Mouse (Mus musculus): ENCODE measurements around the gene 2310033P09Rik. TPM values are rescaled to one million over a fixed set of nuclear protein-coding genes. Genes with fewer than 3 reads are reported as not detected.
"Not testable (repeated sequence)": the region's sequence is repeated elsewhere in the genome, so short reads cannot be mapped to it uniquely, and the experiment has no call there.

Gene 2310033P09Rik
- polyA plus RNA-seq, 1 experiment from 2014 or later = 27.8 TPM

- peak; percentile 93 for ATAC-seq (replicated peaks)
- H3K4me2 ChIP-seq (replicated peaks) = peak within 1 kb of the TSS; percentile 96
- WGBS = under 1% methylated on average over 63 of the region's 63 CpGs
- H3K36me3 ChIP-seq = peaks cover 22% of the 10 kb centered on the region
- H3K9ac ChIP-seq (replicated peaks) = peak within 1 kb of the TSS; percentile 81
- no peaks in the 10 kb centered on the region for H3K27me3 ChIP-seq
- no peaks in the 10 kb centered on the region for H3K9me3 ChIP-seq
- H3K27ac ChIP-seq (replicated peaks) = peak within 1 kb of the TSS; percentile 59
- peaks cover 20% of the 10 kb centered on the region for H3K4me1 ChIP-seq
- peak within 1 kb of the TSS; percentile 81 for H3K4me3 ChIP-seq
Observed at GRCm38 (mm10) chr11:59202081-59202995, 5.8 kb upstream of the 2310033P09Rik start, which contains the start of gene Mrpl55. TSS of gene Mrpl55 (plus strand) at chr11:59202486.

- Histone ChIP-seq H3K27ac (replicated peaks) (peak overlapping the region; percentile 84), H3K4me3 (peak overlapping the region; percentile 79), H3K9me3 (no peaks in the 10 kb centered on the region), H3K27me3 (no peaks in the 10 kb centered on the region), H3K4me2 (replicated peaks) (peak overlapping the region; percentile 82), H3K36me3 (peaks cover 49% of the 10 kb centered on the region), H3K4me1 (peaks cover 27% of the 10 kb centered on the region), H3K9ac (replicated peaks) (peak overlapping the region; percentile 70)
- peak; percentile 36 for ATAC-seq (replicated peaks)
- WGBS = 11% methylated on average over 18 of the region's 18 CpGs
Observed at GRCm38 (mm10) chr11:59209003-59209441, 901 bp downstream of the 2310033P09Rik start.

- Histone ChIP-seq H3K4me3 (peak overlapping the region; percentile 79), H3K9ac (replicated peaks) (0 out of 2 replicates have a peak overlapping the region, but pooled peaks have one; percentile 70), H3K4me2 (replicated peaks) (peak overlapping the region; percentile 82), H3K9me3 (no peaks in the 10 kb centered on the region), H3K27ac (replicated peaks) (no peak overlapping the region), H3K27me3 (no peaks in the 10 kb centered on the region), H3K36me3 (peaks cover 45% of the 10 kb centered on the region), H3K4me1 (peaks cover 27% of the 10 kb centered on the region)
- WGBS = 49% methylated on average over 5 of the region's 5 CpGs
- no peak for ATAC-seq (replicated peaks)
Observed at GRCm38 (mm10) chr11:59209580-59209979, 1.5 kb downstream of the 2310033P09Rik start.

GRCm38 (mm10) chr11:59210020-59210419, 1.9 kb downstream of the 2310033P09Rik start:
- H3K36me3 ChIP-seq = peaks cover 42% of the 10 kb centered on the region
- 87% methylated on average over 4 of the region's 4 CpGs for WGBS
- no peak overlapping the region for H3K27ac ChIP-seq (replicated peaks)
- ATAC-seq (replicated peaks) = no peak
- H3K4me3 ChIP-seq = no peak overlapping the region
- H3K4me1 ChIP-seq = peaks cover 27% of the 10 kb centered on the region
- no peaks in the 10 kb centered on the region for H3K27me3 ChIP-seq
- H3K4me2 ChIP-seq (replicated peaks) = no peak overlapping the region
- no peaks in the 10 kb centered on the region for H3K9me3 ChIP-seq
- H3K9ac ChIP-seq (replicated peaks) = no peak overlapping the region

- H3K36me3 ChIP-seq = peaks cover 28% of the 10 kb centered on the region
- WGBS = 90% methylated on average over 9 of the region's 9 CpGs
- H3K9me3 ChIP-seq; H3K4me3 ChIP-seq; H3K4me2 ChIP-seq (replicated peaks); H3K27me3 ChIP-seq; H3K9ac ChIP-seq (replicated peaks); H3K27ac ChIP-seq (replicated peaks); ATAC-seq (replicated peaks): not testable (repeated sequence)
- H3K4me1 ChIP-seq = peaks cover 27% of the 10 kb centered on the region
Observed at GRCm38 (mm10) chr11:59211561-59211960, 3.4 kb downstream of the 2310033P09Rik start.

- WGBS = 87% methylated on average over 12 of the region's 12 CpGs
- not testable (repeated sequence) for H3K4me2 ChIP-seq (replicated peaks); H3K9ac ChIP-seq (replicated peaks); H3K27ac ChIP-seq (replicated peaks); ATAC-seq (replicated peaks); H3K9me3 ChIP-seq; H3K27me3 ChIP-seq; H3K4me3 ChIP-seq
- H3K36me3 ChIP-seq = peaks cover 27% of the 10 kb centered on the region
- H3K4me1 ChIP-seq = peaks cover 27% of the 10 kb centered on the region
Observed at GRCm38 (mm10) chr11:59212320-59212719, 4.2 kb downstream of the 2310033P09Rik start.

GRCm38 (mm10) chr11:59212892-59213494, 4.9 kb downstream of the 2310033P09Rik start:
- no peak overlapping the region for H3K27ac ChIP-seq (replicated peaks)
- H3K27me3 ChIP-seq = no peaks in the 10 kb centered on the region
- H3K4me2 ChIP-seq (replicated peaks) = no peak overlapping the region
- H3K4me3 ChIP-seq = no peak overlapping the region
- H3K4me1 ChIP-seq = peaks cover 25% of the 10 kb centered on the region
- WGBS = 92% methylated on average over 12 of the region's 12 CpGs
- no peak overlapping the region for H3K9ac ChIP-seq (replicated peaks)
- H3K9me3 ChIP-seq = no peaks in the 10 kb centered on the region
- H3K36me3 ChIP-seq = peaks cover 27% of the 10 kb centered on the region
- ATAC-seq (replicated peaks) = no peak

- ATAC-seq (replicated peaks) = no peak
- 62% methylated on average over 3 of the region's 3 CpGs for WGBS
- no peaks in the 10 kb centered on the region for H3K27me3 ChIP-seq
- H3K36me3 ChIP-seq = peaks cover 8% of the 10 kb centered on the region; the same call in 1 of the 2 replicates
- no peak overlapping the region for H3K9ac ChIP-seq (replicated peaks)
- H3K9me3 ChIP-seq = no peaks in the 10 kb centered on the region
- no peak overlapping the region for H3K4me2 ChIP-seq (replicated peaks)
- H3K27ac ChIP-seq (replicated peaks) = peak overlapping the region; percentile 57
- peaks cover 16% of the 10 kb centered on the region for H3K4me1 ChIP-seq
- H3K4me3 ChIP-seq = no peak overlapping the region
Observed at GRCm38 (mm10) chr11:59216955-59217354, 8.8 kb downstream of the 2310033P09Rik start.

- no peaks in the 10 kb centered on the region for H3K9me3 ChIP-seq
- no peak overlapping the region for H3K4me3 ChIP-seq
- no peak overlapping the region for H3K4me2 ChIP-seq (replicated peaks)
- no peaks in the 10 kb centered on the region for H3K27me3 ChIP-seq
- no peak for ATAC-seq (replicated peaks)
- WGBS = 90% methylated on average over 4 of the region's 4 CpGs
- no peak overlapping the region for H3K27ac ChIP-seq (replicated peaks)
- no peak overlapping the region for H3K9ac ChIP-seq (replicated peaks)
- 0 out of 2 replicates have a peak, but pooled peaks cover 4% of the 10 kb centered on the region for H3K36me3 ChIP-seq
- H3K4me1 ChIP-seq = peaks cover 28% of the 10 kb centered on the region
Observed at GRCm38 (mm10) chr11:59218389-59218998, 10.4 kb downstream of the 2310033P09Rik start.

- 0 out of 2 replicates have a peak, but pooled peaks cover 5% of the 10 kb centered on the region for H3K36me3 ChIP-seq
- peaks cover 33% of the 10 kb centered on the region for H3K4me1 ChIP-seq
- no peak overlapping the region for H3K9ac ChIP-seq (replicated peaks)
- no peak overlapping the region for H3K4me3 ChIP-seq
- H3K27me3 ChIP-seq = no peaks in the 10 kb centered on the region
- H3K27ac ChIP-seq (replicated peaks) = no peak overlapping the region
- no peak for ATAC-seq (replicated peaks)
- H3K4me2 ChIP-seq (replicated peaks) = no peak overlapping the region
- no peaks in the 10 kb centered on the region for H3K9me3 ChIP-seq
Observed at GRCm38 (mm10) chr11:59219064-59219463, 10.9 kb downstream of the 2310033P09Rik start.

GRCm38 (mm10) chr11:59221604-59222003, 13.5 kb downstream of the 2310033P09Rik start:
- no peak overlapping the region for H3K4me2 ChIP-seq (replicated peaks)
- no peaks in the 10 kb centered on the region for H3K27me3 ChIP-seq
- ATAC-seq (replicated peaks) = no peak
- no peak overlapping the region for H3K4me3 ChIP-seq
- H3K4me1 ChIP-seq = peaks cover 56% of the 10 kb centered on the region
- H3K27ac ChIP-seq (replicated peaks) = no peak overlapping the region
- no peaks in the 10 kb centered on the region for H3K9me3 ChIP-seq
- H3K9ac ChIP-seq (replicated peaks) = no peak overlapping the region
- 0 out of 2 replicates have a peak, but pooled peaks cover 5% of the 10 kb centered on the region for H3K36me3 ChIP-seq

- H3K4me1 ChIP-seq = peaks cover 62% of the 10 kb centered on the region
- 0 out of 2 replicates have a peak, but pooled peaks cover 5% of the 10 kb centered on the region for H3K36me3 ChIP-seq
- no peak overlapping the region for H3K27ac ChIP-seq (replicated peaks)
- no peak for ATAC-seq (replicated peaks)
- WGBS = 91% methylated on average over 4 of the region's 4 CpGs
- H3K27me3 ChIP-seq = no peaks in the 10 kb centered on the region
- no peak overlapping the region for H3K9ac ChIP-seq (replicated peaks)
- H3K4me2 ChIP-seq (replicated peaks) = no peak overlapping the region
- no peak overlapping the region for H3K4me3 ChIP-seq
- no peaks in the 10 kb centered on the region for H3K9me3 ChIP-seq
Observed at GRCm38 (mm10) chr11:59222306-59222705, 14.2 kb downstream of the 2310033P09Rik start.

Data from forebrain, embryonic 15.5 days (tissue).